Mouse (Mus musculus) gastrocnemius, postnatal 36 days (tissue): Measurements from ENCODE around the gene Haus6. TPM values are rescaled to one million over a fixed set of nuclear protein-coding genes. Genes with fewer than 3 reads are reported as not detected.
"Not testable (repeated sequence)": the region's sequence is repeated elsewhere in the genome, so short reads cannot be mapped to it uniquely, and the experiment has no call there.

Experiments used
- DNase-seq, 2 experiments: peaks; one replicate each; pipeline ENCODE4 v3.0.0; 2022
- intact Hi-C: fragments of 180-260 bp; cut with DNase I; formaldehyde crosslinking; loops from one replicate; pipeline ENCODE4 v1.15.1; 2025
- long read RNA-seq, 2 experiments: library from polyadenylated mRNA; stranded (forward); transcript quantifications; one replicate each; pipeline ENCODE4 v2.0.0; 2021
- total RNA-seq, 2 experiments: library from RNA; stranded (reverse); gene quantifications; 2 replicates each; pipeline ENCODE4 v1.2.3; 2021

The Haus6 gene
- 1 to 10 TPM; 4.6 to 5.7 TPM for total RNA-seq
- long read RNA-seq, experiment 1, partial matches to known transcripts, result 0 of 6 reads
- long read RNA-seq, experiment 1, other reads (novel, unspliced or antisense), result 6 of 6 reads
- long read RNA-seq, experiment 2, partial matches to known transcripts, result 1 of 5 reads
- long read RNA-seq, experiment 2, other reads (novel, unspliced or antisense), result 4 of 5 reads

- intact Hi-C loops, result loop anchor here (2.0 to 5.0 kb wide), 2 partner anchors 34 to 85 kb away; partner anchors contain the start of gene Rraga
- peak; percentile 81 to 84 for DNase-seq
Observed at GRCm38 (mm10) chr4:86611524-86612288, at the start of gene Haus6. Gene Haus6 (minus strand): TSS chr4:86612055.

DNA sequence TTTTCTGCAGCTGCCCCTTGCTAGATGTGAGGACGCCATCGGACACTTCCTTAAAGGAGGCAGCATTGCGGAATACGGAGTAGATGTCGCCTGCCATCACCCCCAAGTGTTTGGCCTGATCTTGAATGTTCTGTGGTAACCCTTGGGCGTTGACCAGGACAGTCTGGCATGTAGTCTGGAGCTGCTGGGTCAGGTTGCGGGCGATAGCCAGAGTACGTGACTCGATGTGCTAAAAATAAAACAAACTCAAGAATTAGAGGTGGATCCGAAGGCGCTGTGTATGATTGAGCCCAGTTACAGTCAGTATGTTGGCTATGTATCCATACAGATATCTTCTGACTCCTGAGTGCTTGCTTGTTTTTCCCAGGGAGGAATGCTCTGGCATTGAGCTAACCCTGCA lies 45.3 kb upstream of the Haus6 start:
- peak; percentile 39 to 64 for DNase-seq
- intact Hi-C loops, result no loop called here

- DNase-seq, intact Hi-C loops: not testable (repeated sequence)
Observed at GRCm38 (mm10) chr4:86656410-86656809, 44.6 kb upstream of the Haus6 start.

DNA sequence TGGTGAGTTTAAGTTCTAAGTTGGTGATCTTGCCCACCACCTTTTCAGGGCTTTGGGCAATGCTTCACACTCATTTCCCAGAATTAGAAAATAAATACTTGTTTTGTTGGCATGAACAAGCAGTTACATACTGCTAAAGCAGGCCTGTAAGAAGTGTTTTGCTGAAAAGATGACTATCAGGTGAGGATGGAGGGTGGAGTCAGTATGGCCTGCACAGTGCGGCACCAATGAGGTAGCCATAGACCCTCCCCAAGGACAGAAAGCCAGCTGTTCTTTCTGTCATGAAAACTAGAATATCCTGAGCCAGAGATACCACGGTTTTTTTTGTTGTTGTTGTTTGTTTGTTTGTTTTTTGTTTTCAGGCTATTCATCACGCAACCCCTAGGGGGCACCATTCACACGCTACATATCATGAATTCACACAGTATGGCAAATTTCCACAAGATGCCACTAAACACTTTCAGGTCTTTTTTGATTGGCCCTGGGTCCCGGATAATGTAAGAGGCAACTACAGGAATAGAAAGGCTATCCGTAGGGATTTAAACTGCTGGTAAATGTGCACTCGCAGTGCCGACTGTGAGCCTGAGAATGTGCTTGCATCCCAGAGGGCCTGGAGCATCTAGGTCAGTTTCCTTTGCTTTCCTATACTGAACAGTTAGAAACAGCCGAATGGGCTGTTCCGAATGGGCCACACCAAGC lies 40.0 kb upstream of the Haus6 start:
- DNase-seq, result peak in 1 of 2 experiments; percentile 5
- intact Hi-C loops, result loop anchor here (1.0 to 5.0 kb wide), 2 partner anchors 44 to 95 kb away; partner anchors contain the start of gene Dennd4c

GRCm38 (mm10) chr4:86648394-86648793 lies 36.5 kb upstream of the Haus6 start:
- DNase-seq, intact Hi-C loops: not testable (repeated sequence)

GRCm38 (mm10) chr4:86637561-86637960 lies 25.7 kb upstream of the Haus6 start:
- intact Hi-C loops, DNase-seq: not testable (repeated sequence)

- intact Hi-C loops, DNase-seq: not testable (repeated sequence)
Observed at GRCm38 (mm10) chr4:86634873-86635272, 23.0 kb upstream of the Haus6 start.

DNA sequence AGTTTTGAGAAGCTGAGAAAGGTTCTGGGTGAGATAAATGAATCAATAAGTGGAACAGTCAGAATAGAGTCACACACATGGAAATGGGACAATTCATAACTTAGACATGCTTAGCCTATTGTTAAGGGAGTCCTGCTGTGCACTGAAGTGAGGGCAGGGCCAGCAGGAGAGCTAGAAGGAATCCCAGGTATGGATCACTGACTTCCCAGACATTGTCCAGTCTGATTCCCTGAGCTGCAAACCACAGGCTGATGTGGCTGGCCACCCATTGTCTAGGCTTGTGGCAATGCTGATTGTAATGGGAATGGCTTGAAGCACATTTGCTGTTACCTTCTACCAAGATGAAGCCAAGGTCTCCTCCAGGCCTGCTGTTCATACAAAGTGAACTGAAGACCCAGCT lies 22.5 kb upstream of the Haus6 start:
- intact Hi-C loops, DNase-seq: not testable (repeated sequence)

DNA sequence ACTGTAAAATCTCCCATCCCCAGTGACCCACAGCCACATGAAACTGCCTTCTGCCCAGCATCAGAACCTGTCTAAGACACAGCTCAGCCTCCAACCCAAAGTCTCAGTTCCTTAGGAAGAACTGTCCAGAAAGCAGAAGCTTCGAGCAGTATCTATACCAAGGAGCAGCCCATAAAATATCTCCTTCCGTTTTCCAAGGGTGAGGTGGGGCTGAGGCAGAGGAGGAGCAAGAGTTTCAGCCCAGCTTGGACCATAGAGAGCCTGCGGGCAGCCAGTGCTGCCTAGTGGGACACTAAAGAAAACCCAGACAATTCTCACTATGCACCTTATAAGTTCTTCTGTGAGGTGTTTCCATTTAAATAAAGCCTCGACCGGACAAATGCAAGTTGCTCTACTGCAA lies 20.7 kb upstream of the Haus6 start:
- DNase-seq, intact Hi-C loops: not testable (repeated sequence)

- intact Hi-C loops, result no loop called here
- DNase-seq, result no peak
Observed at GRCm38 (mm10) chr4:86631831-86632230, 20.0 kb upstream of the Haus6 start.

DNA sequence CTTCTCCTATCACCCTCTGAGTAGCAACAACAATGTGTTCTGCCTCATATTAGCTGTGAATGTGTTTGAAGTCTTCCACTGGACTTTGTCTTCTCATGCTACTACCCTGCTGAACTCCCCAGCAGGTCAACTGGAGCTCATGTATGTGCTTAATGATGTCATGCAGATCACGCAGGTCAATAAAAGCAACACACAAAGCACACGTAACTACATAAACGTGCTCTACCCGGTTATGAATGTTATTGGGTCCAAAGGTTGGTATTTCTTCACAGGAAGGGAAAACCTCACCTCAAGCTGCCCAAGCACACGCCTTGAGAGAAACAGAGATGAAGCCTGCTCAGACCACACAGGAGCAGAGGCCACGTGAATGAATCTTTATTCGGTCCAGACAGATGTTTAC lies 14.6 kb upstream of the Haus6 start:
- intact Hi-C loops, DNase-seq: not testable (repeated sequence)

GRCm38 (mm10) chr4:86625463-86625862 lies 13.6 kb upstream of the Haus6 start:
- intact Hi-C loops, result no loop called here
- DNase-seq, result no peak

- intact Hi-C loops, DNase-seq: not testable (repeated sequence)
Observed at GRCm38 (mm10) chr4:86622532-86622931, 10.7 kb upstream of the Haus6 start.

DNA sequence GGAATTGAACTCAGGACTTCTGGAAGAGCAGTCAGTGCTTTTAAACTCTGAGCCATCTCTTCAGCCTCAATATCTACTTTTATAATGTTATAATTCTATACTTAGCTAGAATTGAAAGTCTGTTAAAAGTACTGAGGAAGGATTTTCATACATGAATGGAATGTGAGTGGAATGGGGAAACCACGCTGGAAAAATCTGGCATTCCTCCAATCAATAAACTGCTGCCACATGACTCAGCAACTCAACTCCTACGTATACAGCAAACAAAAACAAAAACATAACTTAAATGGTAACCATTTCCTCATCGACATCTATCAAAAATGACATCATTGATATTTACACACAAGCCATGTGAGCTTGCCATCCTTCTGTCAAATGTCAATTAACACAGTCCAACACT lies 10.3 kb upstream of the Haus6 start:
- intact Hi-C loops, result no loop called here
- DNase-seq, result no peak

- no peak for DNase-seq
- intact Hi-C loops, result no loop called here
Observed at GRCm38 (mm10) chr4:86620506-86620905, 8.7 kb upstream of the Haus6 start.

- intact Hi-C loops, result loop anchor here (2.0 to 5.0 kb wide), 2 partner anchors 35 to 85 kb away; partner anchors contain the start of gene Rraga
- DNase-seq, result no peak
Observed at GRCm38 (mm10) chr4:86612289-86612620, 400 bp upstream of the Haus6 start.

DNA sequence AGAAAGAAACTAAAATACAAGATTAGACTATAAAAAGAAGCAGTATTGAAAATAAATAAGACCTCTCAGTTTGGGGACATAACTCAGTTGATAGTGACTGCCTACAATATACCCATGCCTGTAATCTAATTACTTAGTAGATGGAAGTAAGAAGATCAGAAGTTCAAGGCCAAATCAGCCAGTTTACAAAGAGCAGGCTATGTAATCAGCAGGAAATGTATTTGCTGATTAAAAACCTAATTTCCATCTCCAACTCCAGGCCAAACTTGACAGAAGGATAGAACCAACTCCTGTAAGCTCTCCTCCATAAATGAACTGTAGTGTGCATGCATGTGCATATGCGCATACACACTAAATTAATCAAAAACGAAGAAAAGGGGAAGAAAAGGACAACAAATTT lies 20.6 kb downstream of the Haus6 start:
- no peak for DNase-seq
- intact Hi-C loops, result no loop called here

GRCm38 (mm10) chr4:86588236-86588635 lies 23.6 kb downstream of the Haus6 start:
- intact Hi-C loops, result no loop called here
- no peak for DNase-seq

- intact Hi-C loops, result no loop called here
- DNase-seq, result no peak
Observed at GRCm38 (mm10) chr4:86580591-86580990, 31.3 kb downstream of the Haus6 start.

DNA sequence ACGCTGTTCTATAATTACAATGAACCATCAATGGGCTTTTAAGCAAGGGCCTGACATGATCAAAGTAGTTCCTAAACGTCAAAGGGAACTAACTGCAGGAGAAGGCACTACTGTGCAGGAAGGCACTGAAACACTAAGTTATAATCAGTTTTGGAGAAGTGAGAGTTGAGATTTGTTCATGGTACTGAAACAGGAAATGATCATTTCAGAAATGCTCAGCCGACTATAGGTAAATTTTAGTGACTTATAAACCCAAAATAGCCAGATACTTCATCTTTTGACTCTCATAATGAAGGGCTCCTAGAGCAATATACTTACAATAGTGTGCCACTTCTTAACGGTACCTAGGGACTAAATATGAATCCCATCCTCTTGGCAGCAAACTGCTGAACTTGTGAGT lies 31.8 kb downstream of the Haus6 start:
- intact Hi-C loops, result no loop called here
- DNase-seq, result no peak

DNA sequence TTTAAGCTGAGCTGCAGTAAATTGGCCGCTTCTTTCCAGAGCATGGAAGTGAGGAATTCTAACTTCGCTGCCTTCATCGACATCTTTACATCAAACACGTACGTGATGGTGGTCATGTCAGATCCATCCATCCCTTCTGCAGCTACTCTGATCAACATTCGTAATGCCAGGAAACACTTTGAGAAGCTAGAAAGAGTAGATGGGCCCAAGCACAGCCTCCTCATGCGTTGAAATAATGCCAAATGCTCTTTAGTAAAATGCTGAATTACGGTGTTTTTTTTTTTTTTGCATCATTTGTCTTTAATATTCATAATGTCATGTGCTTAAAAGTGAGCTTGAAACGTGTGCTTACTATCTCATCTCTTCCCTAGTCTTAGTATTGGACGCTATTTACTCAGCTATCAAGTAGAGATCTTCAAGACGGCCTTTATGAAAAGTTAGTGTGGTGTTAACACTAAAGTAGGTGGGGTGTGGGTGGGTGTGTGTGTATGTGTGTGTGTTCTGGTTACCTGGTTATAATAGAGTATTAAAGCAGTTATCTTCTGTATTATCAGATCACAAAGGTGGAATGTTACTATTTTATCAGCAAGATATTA lies 35.1 kb downstream of the Haus6 start:
- DNase-seq, result no peak
- intact Hi-C loops, result loop anchor here (5.0 kb wide), 1 partner anchor 36 kb away; the partner anchor contains the start of gene Haus6
